Mouse (Mus musculus): ENCODE data around the gene Csk. TPM values are rescaled to one million over a fixed set of nuclear protein-coding genes. Genes with fewer than 3 reads are reported as not detected.

Gene Csk
- total and polyA plus RNA-seq, 3 experiments: 213 to 338 TPM; not detected in 1

DNA sequence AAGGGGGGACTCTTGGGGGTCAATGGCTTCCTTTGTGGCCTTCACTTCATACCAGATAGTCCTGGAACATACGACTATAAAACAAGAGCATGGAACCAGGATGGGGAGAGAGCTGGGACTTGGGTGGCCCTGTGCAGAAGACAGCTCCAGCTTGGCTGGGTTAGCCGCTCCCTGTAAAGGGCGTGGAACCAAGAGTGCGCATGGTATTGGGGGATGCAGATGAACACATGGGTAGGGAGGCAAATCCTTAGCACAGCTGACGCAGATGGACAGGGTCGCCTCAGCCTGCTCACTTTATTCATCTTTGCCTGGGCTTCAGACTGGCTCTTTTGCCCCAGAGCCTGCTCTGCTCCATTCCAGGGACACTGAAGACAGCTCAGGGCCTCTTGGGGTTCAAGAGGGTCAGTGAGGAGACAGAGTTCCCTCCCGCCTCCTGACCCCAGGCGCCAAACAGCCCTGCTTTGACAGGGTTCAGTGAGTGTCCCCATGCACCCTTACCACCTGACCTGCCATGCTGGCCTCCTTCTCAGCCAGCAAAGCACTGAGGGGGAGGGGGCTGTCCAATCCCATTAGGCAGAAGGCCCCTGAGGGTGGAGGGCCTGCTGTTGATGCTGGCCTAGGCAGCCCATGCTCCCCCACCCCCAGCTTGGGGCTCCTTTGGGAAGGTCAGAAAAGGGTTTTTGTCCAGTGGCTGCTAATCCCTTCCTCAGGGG, 54.4 kb downstream of the Csk start:
- no peak for DNase-seq (ENCODE audit: low read depth, low spot score)
- no peaks in the 10 kb centered on the region for H3K79me2 ChIP-seq (ENCODE audit: control insufficient read depth, insufficient read depth, low read length, poor library complexity)
- H3K27me3 ChIP-seq (ENCODE audit: control insufficient read depth in 1 of 2, insufficient read depth in 2 of 2, low read length in 2 of 2): no peaks in the 10 kb centered on the region
- no peak overlapping the region for H3K4me3 ChIP-seq (ENCODE audit: control insufficient read depth in 1 of 2, insufficient read depth in 1 of 2, low read depth in 2 of 2, low read length in 2 of 2)
- H3K9ac ChIP-seq (ENCODE audit: control insufficient read depth, low read depth, low read length, poor library complexity, severe bottlenecking): no peak overlapping the region
- TF ChIP-seq CHD2 (IDR thresholded peaks at IDR 0.05; ENCODE audit: low read length) (no peak), ELF1 (IDR thresholded peaks at IDR 0.05; ENCODE audit: low read depth, low read length) (no peak), CHD1 (IDR thresholded peaks at IDR 0.05; ENCODE audit: low read depth, low read length) (no peak), E2F4 (IDR thresholded peaks at IDR 0.05; ENCODE audit: borderline replicate concordance, low read depth, low read length) (no peak), USF1 (IDR thresholded peaks at IDR 0.05; ENCODE audit: low read depth, low read length) (no peak), BHLHE40 (IDR thresholded peaks at IDR 0.05; ENCODE audit: borderline replicate concordance, low read depth, low read length) (no peak)
- H3K4me1 ChIP-seq (ENCODE audit: control insufficient read depth in 1 of 2, insufficient read depth in 2 of 2, low read length in 2 of 2): peaks cover 0 to 6% of the 10 kb centered on the region in 2 experiments; a peak in 1 of 4 replicates
- no peaks in the 10 kb centered on the region; a peak in 1 of 4 replicates for H3K36me3 ChIP-seq (ENCODE audit: control insufficient read depth in 1 of 2, insufficient read depth in 2 of 2, low read length in 2 of 2)
- no peaks in the 10 kb centered on the region for H3K9me3 ChIP-seq (replicated peaks; ENCODE audit: insufficient read depth, low read length)
- no peak overlapping the region for H3K27ac ChIP-seq (ENCODE audit: control insufficient read depth, low read depth, low read length)

DNA sequence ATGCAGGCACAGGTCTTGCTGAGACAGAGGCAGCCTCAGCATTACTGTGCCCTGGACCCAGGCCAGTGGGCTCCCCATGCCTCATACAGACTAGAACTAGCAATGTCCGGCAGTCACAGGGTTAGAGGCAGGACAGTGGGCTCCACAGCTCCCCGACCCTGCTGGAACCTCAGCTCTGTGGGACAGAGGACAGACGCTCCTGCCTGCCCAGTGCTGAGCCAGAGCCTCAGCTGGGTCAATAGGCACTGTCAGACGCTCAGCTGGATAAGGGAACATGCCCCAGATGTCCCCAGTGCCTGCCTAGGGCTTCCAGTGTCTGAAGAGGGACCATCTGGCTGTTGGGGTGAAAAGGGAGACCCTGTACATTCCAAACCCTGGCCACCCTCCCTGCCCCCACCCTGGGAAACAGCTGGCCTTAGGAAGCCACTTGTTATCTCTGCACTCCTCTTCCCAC, 55.5 kb downstream of the Csk start:
- no peak overlapping the region for H3K27ac ChIP-seq (ENCODE audit: control insufficient read depth, low read depth, low read length)
- H3K4me3 ChIP-seq (ENCODE audit: control insufficient read depth in 1 of 2, insufficient read depth in 1 of 2, low read depth in 2 of 2, low read length in 2 of 2): no peak overlapping the region
- no peaks in the 10 kb centered on the region for H3K9me3 ChIP-seq (replicated peaks; ENCODE audit: insufficient read depth, low read length)
- no peaks in the 10 kb centered on the region for H3K79me2 ChIP-seq (ENCODE audit: control insufficient read depth, insufficient read depth, low read length, poor library complexity)
- H3K9ac ChIP-seq (ENCODE audit: control insufficient read depth, low read depth, low read length, poor library complexity, severe bottlenecking): no peak overlapping the region
- DNase-seq (ENCODE audit: low read depth, low spot score): no peak
- H3K27me3 ChIP-seq (ENCODE audit: control insufficient read depth in 1 of 2, insufficient read depth in 2 of 2, low read length in 2 of 2): no peaks in the 10 kb centered on the region
- TF ChIP-seq POLR2AphosphoS2 (IDR thresholded peaks at IDR 0.05; ENCODE audit: low read length) (no peak), MAX (IDR thresholded peaks at IDR 0.05; ENCODE audit: low read length) (no peak), MAZ (IDR thresholded peaks at IDR 0.05; ENCODE audit: low read depth, low read length) (no peak), SIN3A (IDR thresholded peaks at IDR 0.05; ENCODE audit: low read length) (no peak), KAT2A (conservative IDR thresholded peaks at IDR 0.05; ENCODE audit: low read depth, low read length) (no peak), HCFC1 (IDR thresholded peaks at IDR 0.05; ENCODE audit: low read depth, low read length) (no peak), USF1 (IDR thresholded peaks at IDR 0.05; ENCODE audit: low read depth, low read length) (no peak), ZC3H11A (IDR thresholded peaks at IDR 0.05; ENCODE audit: low read depth, low read length) (no peak)
- H3K4me1 ChIP-seq (ENCODE audit: control insufficient read depth in 1 of 2, insufficient read depth in 2 of 2, low read length in 2 of 2): peaks cover 0 to 6% of the 10 kb centered on the region in 2 experiments; a peak in 1 of 4 replicates
- no peaks in the 10 kb centered on the region; a peak in 1 of 4 replicates for H3K36me3 ChIP-seq (ENCODE audit: control insufficient read depth in 1 of 2, insufficient read depth in 2 of 2, low read length in 2 of 2)

DNA sequence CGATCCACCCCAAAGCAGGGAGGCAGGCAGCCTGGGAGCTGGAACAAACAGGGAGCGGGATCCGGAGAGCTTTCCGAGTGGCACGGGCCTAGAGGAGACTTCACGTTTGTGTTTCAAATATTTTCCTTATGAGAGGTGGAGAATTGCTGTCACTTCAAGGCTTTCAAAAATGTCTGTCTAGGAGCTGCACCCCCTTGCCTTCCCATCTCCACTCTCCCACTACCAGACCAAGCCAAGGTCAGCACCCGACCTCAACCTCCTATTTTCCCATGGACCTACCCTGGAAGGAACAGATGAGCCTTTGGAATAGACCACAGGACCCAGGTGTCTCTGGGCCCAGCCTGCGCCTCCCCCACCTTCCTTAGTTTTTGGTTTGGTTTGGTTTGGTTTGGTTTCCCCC, 56.2 kb downstream of the Csk start:
- no peak for DNase-seq (ENCODE audit: low read depth, low spot score)
- H3K4me3 ChIP-seq (ENCODE audit: control insufficient read depth in 1 of 2, insufficient read depth in 1 of 2, low read depth in 2 of 2, low read length in 2 of 2): no peak overlapping the region
- H3K9ac ChIP-seq (ENCODE audit: control insufficient read depth, low read depth, low read length, poor library complexity, severe bottlenecking): no peak overlapping the region
- no peaks in the 10 kb centered on the region for H3K9me3 ChIP-seq (replicated peaks; ENCODE audit: insufficient read depth, low read length)
- no peak overlapping the region for H3K27ac ChIP-seq (ENCODE audit: control insufficient read depth, low read depth, low read length)
- H3K27me3 ChIP-seq (ENCODE audit: control insufficient read depth in 1 of 2, insufficient read depth in 2 of 2, low read length in 2 of 2): no peaks in the 10 kb centered on the region
- H3K79me2 ChIP-seq (ENCODE audit: control insufficient read depth, insufficient read depth, low read length, poor library complexity): no peaks in the 10 kb centered on the region
- no peaks in the 10 kb centered on the region; a peak in 1 of 4 replicates for H3K36me3 ChIP-seq (ENCODE audit: control insufficient read depth in 1 of 2, insufficient read depth in 2 of 2, low read length in 2 of 2)
- H3K4me1 ChIP-seq (ENCODE audit: control insufficient read depth in 1 of 2, insufficient read depth in 2 of 2, low read length in 2 of 2): peaks cover 0 to 6% of the 10 kb centered on the region in 2 experiments; a peak in 1 of 4 replicates
- TF ChIP-seq RCOR1 (IDR thresholded peaks at IDR 0.05; ENCODE audit: low read depth, low read length) (no peak), ZMIZ1 (IDR thresholded peaks at IDR 0.05; ENCODE audit: low read depth, low read length) (no peak), POLR2AphosphoS5 (IDR thresholded peaks at IDR 0.05; ENCODE audit: borderline replicate concordance, low read depth, low read length) (no peak), ELF1 (IDR thresholded peaks at IDR 0.05; ENCODE audit: low read depth, low read length) (no peak), BHLHE40 (IDR thresholded peaks at IDR 0.05; ENCODE audit: borderline replicate concordance, low read depth, low read length) (no peak), ZNF384 (IDR thresholded peaks at IDR 0.05; ENCODE audit: low read depth, low read length) (no peak), GABPA (IDR thresholded peaks at IDR 0.05; ENCODE audit: low read depth, low read length) (no peak), RAD21 (IDR thresholded peaks at IDR 0.05; ENCODE audit: low read depth, low read length) (no peak), UBTF (IDR thresholded peaks at IDR 0.05; ENCODE audit: borderline replicate concordance, insufficient read depth, low read depth, low read length) (no peak), MAX (IDR thresholded peaks at IDR 0.05; ENCODE audit: low read length) (no peak), TCF12 (IDR thresholded peaks at IDR 0.05; ENCODE audit: low read depth, low read length) (no peak), MYC (IDR thresholded peaks at IDR 0.05; ENCODE audit: low read depth, low read length) (no peak), POLR2AphosphoS2 (IDR thresholded peaks at IDR 0.05; ENCODE audit: low read length) (no peak), MEF2A (IDR thresholded peaks at IDR 0.05; ENCODE audit: extremely low read depth, insufficient replicate concordance, low read depth, low read length, poor library complexity, severe bottlenecking) (no peak), GATA1 (IDR thresholded peaks at IDR 0.05; ENCODE audit: low read depth, low read length) (no peak)

Data from MEL (cell line).